Mouse (Mus musculus) testis, adult 2 months (tissue): ENCODE data around the gene Kras.

Source experiments
- CTCF ChIP-seq: fragments of 200-500 bp; IDR thresholded peaks from 2 replicates; pipeline ENCODE4 v1.5.1; 2012; ENCODE audit warnings: low read depth, mild to moderate bottlenecking, inconsistent platforms, low read length, moderate library complexity; ENCODE audit not compliant: control insufficient read depth, insufficient read depth, insufficient replicate concordance
- POLR2A ChIP-seq: fragments of 200-500 bp; IDR thresholded peaks from 2 replicates; pipeline ENCODE4 v1.6.1; 2012; ENCODE audit warnings: low read depth, mild to moderate bottlenecking, inconsistent platforms, low read length, moderate library complexity; ENCODE audit not compliant: control insufficient read depth

GRCm38 (mm10) chr6:145193446-145193845 lies 56.6 kb downstream of the Kras start:
- TF ChIP-seq POLR2A (no peak), CTCF (no peak)
